Mouse (Mus musculus) embryonic fibroblast, embryonic 13.5 days (primary cell): ENCODE results near the gene Gm10065.

Source experiments
- CTCF ChIP-seq: IDR thresholded peaks from 2 replicates; pipeline ENCODE4 v1.5.1; 2011; ENCODE audit warnings: mild to moderate bottlenecking, control low read depth, low read length, moderate library complexity, borderline replicate concordance; ENCODE audit not compliant: insufficient read depth
- POLR2A ChIP-seq: IDR thresholded peaks from 2 replicates; pipeline ENCODE4 v1.6.1; 2011; ENCODE audit warnings: low read depth, mild to moderate bottlenecking, control low read depth, low read length, moderate library complexity

GRCm38 (mm10) chr13:21447856-21448614, 31.2 kb downstream of the Gm10065 start:
- TF ChIP-seq POLR2A (no peak), CTCF (no peak)
